Mouse (Mus musculus): Measurements from ENCODE around the gene Blzf1.

DNA sequence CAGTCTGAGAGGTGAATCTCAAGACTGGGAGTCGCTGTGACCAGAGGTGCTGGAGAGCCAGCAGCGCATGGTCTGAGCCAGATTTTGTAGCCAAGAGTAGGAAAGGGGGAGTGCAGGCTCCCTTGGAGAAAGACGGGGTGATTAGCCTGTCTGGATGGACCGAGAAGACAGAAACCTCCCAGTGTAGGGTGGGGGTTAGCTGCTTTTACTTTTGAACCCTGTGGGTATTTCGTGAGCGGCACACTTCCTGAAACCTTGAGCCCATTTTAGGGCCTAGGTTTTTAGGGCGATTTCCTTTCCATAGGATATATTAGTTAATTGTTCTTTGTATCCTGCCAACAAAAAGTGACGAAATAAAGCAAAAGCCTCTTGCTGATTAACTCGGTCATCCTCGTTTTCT lies 59.3 kb downstream of the Blzf1 start:
- TF ChIP-seq CTCF (IDR thresholded peaks at IDR 0.05; ENCODE audit: insufficient read depth, low read depth, low read length) (no peak), POLR2A (IDR thresholded peaks at IDR 0.05; ENCODE audit: insufficient read depth, low read depth, low read length) (no peak)
